Mouse (Mus musculus) bone marrow, adult 2 months (tissue): ENCODE data around the gene Gpr108. TPM values are rescaled to one million over a fixed set of nuclear protein-coding genes. Genes with fewer than 3 reads are reported as not detected.

Experiments used
- H3K27ac ChIP-seq: fragments of 200-500 bp; 2 replicates; pipeline ENCODE4 v1.5.1; 2012; ENCODE audit warnings: low read depth, mild to moderate bottlenecking, control low read depth, inconsistent platforms, low read length; ENCODE audit not compliant: control insufficient read depth, poor library complexity, insufficient read depth
- H3K4me1 ChIP-seq: fragments of 200-500 bp; 2 replicates; pipeline ENCODE4 v1.6.1; 2011; ENCODE audit warnings: low read length; ENCODE audit not compliant: control insufficient read depth, insufficient read depth
- H3K4me3 ChIP-seq: fragments of 200-500 bp; replicated peaks from 2 replicates; pipeline ENCODE3; 2011; ENCODE audit warnings: mild to moderate bottlenecking, low read depth, low read length, control low read depth; ENCODE audit not compliant: control insufficient read depth
- CTCF ChIP-seq: fragments of 200-500 bp; IDR thresholded peaks from 2 replicates; pipeline ENCODE4 v1.5.1; 2011; ENCODE audit warnings: low read length, control low read depth; ENCODE audit not compliant: control insufficient read depth, insufficient read depth
- POLR2A ChIP-seq: fragments of 200-500 bp; IDR thresholded peaks from 2 replicates; pipeline ENCODE4 v1.6.1; 2011; ENCODE audit warnings: low read depth, mild to moderate bottlenecking, control low read depth, low read length, borderline replicate concordance; ENCODE audit not compliant: control insufficient read depth
- WGBS: fragments of 180-500 bp; shearing (Covaris S2); methylation state at CpG from one replicate; pipeline ENCODE4 v1.1.7; 2018; 5-methylcytosine and 5-hydroxymethylcytosine counted together
- polyA plus RNA-seq: library from polyadenylated mRNA; stranded (reverse); fragments of >200 nt; gene quantifications from 2 replicates; pipeline ENCODE4 v1.2.4, GENCODE M21; 2011; ENCODE audit warnings: low replicate concordance; ENCODE audit not compliant: missing spikeins, insufficient read depth, insufficient read length

The Gpr108 gene
- 15.7 and 37.5 TPM in 2 replicates for polyA plus RNA-seq

DNA sequence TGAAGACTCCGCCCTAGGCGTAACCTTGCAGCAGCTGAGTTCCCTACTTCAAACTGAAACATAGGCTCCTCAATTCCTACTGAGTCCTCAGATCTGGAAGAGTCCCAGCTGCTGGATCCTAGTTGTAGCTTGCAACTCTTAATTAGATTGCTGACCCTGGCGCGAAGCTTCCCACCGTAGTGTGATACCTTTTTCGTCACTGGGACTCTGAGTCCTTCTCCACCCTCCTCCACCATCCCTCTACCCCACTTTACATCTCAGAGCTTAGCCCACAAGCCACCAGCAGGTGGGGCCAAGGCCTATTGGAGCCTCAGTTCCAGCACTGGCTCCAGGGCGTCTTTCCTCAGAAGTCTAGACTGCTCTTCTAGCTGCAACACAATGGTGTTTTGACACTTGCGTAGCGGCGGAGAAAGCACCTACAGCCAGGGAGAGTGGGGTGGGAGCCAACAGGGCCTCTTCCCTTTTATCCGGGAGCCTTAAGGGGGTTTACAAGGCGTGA lies at the start of gene Gpr108:
Gene Gpr108, minus strand, starts transcription at position 246 of the 499 bp plus-strand sequence.
- H3K27ac ChIP-seq, result peak within 1 kb of the TSS; percentile 71
- H3K4me1 ChIP-seq, result peaks cover 5% of the 10 kb centered on the region; the same call in 1 of the 2 replicates
- H3K4me3 ChIP-seq, result peak within 1 kb of the TSS; percentile 95
- TF ChIP-seq CTCF (peak; percentile 90), POLR2A (no peak)
- WGBS, result under 1% methylated on average over 12 of the region's 12 CpGs

DNA sequence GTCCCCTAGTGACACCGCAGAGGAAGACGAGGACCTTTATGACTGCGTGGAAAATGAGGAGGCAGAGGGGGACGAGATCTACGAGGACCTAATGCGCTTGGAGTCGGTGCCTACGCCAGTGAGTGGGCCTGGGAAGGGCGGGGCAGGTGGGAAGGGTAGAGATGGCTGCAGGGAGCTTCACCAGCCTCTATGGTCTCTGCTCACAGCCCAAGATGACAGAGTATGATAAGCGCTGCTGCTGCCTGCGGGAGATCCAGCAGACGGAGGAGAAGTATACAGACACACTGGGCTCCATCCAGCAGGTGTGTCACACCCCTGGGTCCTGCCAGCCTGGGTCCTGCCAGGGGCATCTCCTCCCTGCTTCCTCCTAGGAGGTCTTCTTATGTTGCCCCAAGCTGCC lies 48.8 kb upstream of the Gpr108 start:
- TF ChIP-seq POLR2A (no peak), CTCF (no peak)
- H3K27ac ChIP-seq, result no peak overlapping the region
- WGBS, result 75% methylated on average over 12 of the region's 12 CpGs
- H3K4me3 ChIP-seq, result no peak overlapping the region
- no peaks in the 10 kb centered on the region for H3K4me1 ChIP-seq

DNA sequence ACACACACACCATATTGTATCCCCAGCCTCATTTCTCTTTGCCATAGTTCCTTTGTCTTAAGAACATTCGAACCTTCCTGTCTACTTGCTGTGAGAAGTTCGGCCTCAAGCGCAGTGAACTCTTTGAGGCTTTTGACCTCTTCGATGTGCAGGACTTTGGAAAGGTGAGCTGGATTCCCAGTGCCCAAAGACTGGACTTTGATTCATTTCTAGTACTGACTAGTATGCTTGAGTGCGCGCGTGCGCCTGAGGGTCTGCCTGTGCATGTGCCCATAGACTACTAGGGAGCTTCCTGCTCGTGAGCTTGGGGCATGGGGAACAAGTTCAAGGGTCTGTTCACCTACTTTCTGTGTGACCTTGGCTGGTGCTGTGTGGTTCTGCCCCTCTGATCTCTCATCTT lies 47.7 kb upstream of the Gpr108 start:
- Histone ChIP-seq H3K27ac (no peak overlapping the region), H3K4me1 (0 out of 2 replicates have a peak, but pooled peaks cover under 1% of the 10 kb centered on the region), H3K4me3 (no peak overlapping the region)
- no peak for TF ChIP-seq POLR2A
- no peak for TF ChIP-seq CTCF
- 94% methylated on average over 9 of the region's 9 CpGs for WGBS

DNA sequence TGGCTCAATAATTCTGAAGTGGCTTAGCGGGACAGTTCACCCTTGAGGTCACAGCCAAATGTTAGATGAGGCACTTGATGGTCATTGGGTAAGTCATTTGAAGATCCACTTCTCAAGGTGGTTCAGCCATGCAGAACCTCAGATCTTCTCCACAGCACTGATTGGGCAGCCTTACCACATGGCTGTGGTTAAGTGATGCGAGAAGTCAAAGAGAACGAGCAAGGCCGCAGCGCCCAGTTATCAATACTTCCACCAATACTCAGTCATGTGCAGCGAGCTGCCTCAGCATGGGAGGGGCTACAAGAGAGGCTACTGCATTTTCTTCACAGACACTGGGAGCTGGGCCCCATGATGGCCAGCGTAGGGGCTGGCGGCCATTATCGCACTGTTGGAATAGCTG lies 44.7 kb upstream of the Gpr108 start:
- Histone ChIP-seq H3K4me1 (peaks cover 7% of the 10 kb centered on the region; the same call in 1 of the 2 replicates), H3K27ac (no peak overlapping the region), H3K4me3 (no peak overlapping the region)
- WGBS, result 86% methylated on average over 9 of the region's 9 CpGs
- TF ChIP-seq POLR2A (no peak), CTCF (no peak)

DNA sequence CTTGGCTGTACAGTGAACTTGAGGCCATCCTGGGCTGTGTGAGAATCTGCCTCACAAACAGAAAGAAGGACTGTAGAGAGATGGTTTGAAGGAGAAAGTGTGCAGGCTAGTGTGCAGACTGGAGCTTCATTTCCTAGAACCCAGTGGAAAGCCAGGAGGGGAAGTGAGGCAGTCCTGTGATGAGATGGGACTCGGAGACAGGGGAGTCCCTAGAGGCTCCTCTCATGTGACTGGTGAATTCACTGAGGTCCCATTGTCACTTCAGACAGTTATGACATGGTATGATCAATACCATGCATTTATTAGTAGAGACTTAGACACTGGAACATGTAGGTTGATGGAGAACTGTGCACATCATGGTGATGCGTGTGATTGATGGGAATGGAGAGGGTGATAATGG lies 44.1 kb upstream of the Gpr108 start:
- TF ChIP-seq POLR2A (no peak), CTCF (no peak)
- Histone ChIP-seq H3K27ac (no peak overlapping the region), H3K4me3 (no peak overlapping the region), H3K4me1 (peaks cover 7% of the 10 kb centered on the region; the same call in 1 of the 2 replicates)
- WGBS, result 66% methylated on average over 2 of the region's 2 CpGs

DNA sequence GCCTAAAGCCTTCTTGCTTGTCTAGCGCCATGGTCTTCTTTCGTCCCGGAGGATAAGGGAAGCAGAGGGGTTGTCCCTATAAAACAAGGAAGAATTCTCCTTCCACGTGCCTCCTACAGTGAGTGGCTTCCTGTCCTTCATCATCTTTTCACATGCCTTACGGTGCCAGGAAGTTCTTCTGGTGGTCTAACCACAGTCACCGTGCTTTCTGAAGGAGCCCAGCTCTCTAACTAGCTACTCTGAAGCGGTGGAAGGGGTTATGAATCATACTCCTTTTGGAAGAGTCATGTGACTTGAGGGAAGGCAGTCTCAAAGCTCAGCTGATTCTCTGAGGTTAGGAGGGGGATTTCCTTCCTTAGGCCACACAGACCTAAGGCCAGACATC lies 42.4 kb upstream of the Gpr108 start:
- TF ChIP-seq CTCF, result no peak
- TF ChIP-seq POLR2A, result no peak

DNA sequence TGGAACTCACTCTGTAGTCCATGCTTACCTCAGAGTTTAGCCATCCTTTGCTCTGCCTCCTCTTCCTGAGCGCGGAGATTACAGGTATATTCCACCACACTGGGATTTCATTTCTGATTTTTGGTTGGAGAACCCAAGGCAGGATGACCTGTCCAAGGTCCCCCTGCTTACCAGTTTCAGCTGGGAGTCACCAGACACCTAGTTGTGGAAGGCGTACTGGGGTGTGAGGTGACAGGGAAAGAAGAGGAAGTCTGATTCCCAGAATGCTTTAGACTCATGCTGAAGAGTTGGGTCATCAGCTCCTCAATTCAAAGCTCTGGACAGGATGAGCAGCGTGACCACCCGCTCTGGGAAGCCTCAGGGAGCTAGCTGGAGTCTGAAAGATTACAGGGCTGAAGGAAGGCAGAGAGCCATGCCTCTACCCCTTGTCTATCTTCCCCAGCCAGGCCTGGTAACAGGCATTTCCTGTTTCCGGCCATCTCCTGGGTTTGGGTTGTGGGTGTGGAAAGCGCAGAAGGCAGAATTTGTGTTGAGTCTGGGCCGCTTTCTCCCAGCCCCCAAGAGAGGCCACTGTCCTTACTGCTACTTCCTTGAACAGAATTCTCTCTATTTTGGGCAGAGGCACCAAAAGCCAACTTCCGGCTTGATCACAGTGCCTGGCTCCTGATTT lies 41.9 kb upstream of the Gpr108 start:
- 11% methylated on average over 9 of the region's 9 CpGs for WGBS
- peak overlapping the region; percentile 17 for H3K27ac ChIP-seq
- H3K4me1 ChIP-seq, result peaks cover 10% of the 10 kb centered on the region
- TF ChIP-seq POLR2A (no peak), CTCF (no peak)
- no peak overlapping the region for H3K4me3 ChIP-seq

More for the DNA sequence above, 42.4 kb upstream of the Gpr108 start:
- Histone ChIP-seq H3K4me3 (no peak overlapping the region), H3K4me1 (peaks cover 7% of the 10 kb centered on the region), H3K27ac (peak overlapping the region; percentile 17)
- WGBS, result 3% methylated on average over 7 of the region's 7 CpGs

DNA sequence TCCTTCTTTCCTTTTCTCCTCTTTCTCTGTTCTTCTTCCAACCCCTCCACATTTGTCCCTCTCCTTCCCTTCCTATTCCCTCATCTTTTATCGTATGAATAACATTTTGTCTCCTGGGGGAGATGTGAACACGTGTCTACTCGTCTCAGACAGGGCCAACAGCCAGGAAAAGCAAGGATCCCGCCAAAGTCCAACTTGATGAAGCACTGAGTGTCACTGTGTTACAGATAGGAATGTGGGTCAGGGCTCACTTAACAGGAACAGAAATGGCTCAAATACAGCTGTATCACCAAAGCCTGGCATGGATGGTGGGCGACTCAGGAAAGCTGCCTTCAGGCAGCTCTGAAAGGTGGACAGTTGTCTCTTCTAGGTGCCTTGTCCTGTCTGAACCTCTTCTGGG lies 41.0 kb upstream of the Gpr108 start:
- peaks cover 14% of the 10 kb centered on the region for H3K4me1 ChIP-seq
- TF ChIP-seq CTCF, result no peak
- no peak for TF ChIP-seq POLR2A
- H3K4me3 ChIP-seq, result no peak overlapping the region
- WGBS, result 82% methylated on average over 5 of the region's 5 CpGs
- H3K27ac ChIP-seq, result no peak overlapping the region
